Mouse (Mus musculus): Measurements from ENCODE around the gene Sema5b. TPM values are rescaled to one million over a fixed set of nuclear protein-coding genes. Genes with fewer than 3 reads are reported as not detected.

Gene Sema5b
- polyA plus RNA-seq, 1 experiment from 2014 or later = 0.21 TPM

DNA sequence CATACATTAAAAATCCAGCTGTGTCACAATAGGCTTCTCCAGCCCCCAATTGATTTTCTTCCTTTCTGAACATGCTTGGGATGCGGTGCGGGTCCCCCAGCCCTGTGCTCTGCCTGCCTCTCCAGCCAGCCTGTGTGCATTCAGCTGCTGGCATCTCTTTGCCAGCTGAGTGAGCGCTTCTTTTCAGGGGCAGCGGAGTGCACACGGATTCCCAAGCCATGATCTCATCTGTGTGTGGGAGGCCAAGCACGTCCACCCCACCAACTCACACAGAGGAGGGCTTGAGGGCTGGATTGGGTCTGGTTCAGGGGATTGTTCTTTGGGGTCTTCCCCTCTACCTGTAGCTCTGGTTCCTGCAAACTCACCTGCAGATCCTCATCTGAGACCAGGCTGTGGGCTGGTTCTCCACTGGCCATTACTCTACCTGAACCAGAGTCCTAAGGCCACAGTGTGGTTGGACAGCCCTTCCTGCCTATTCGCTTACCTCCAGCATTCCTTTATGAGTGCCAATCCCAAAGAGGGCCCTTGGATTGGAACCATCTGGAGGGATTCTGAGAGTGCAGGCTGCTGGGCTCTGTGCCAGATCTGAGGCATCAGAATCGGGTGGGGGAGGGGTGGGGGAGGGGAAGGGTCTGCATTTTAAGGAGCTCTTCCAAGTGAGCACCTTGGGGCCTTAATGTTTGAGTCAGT is 55.9 kb downstream of the Sema5b start:
- H3K4me3 ChIP-seq (replicated peaks) = no peak overlapping the region
- no peak for ATAC-seq (ENCODE audit: insufficient read depth)
- no peak overlapping the region for H3K27ac ChIP-seq (replicated peaks)
- H3K4me2 ChIP-seq = no peak overlapping the region
- H3K27me3 ChIP-seq = peaks cover 8% of the 10 kb centered on the region; the same call in 1 of the 2 replicates
- no peak overlapping the region for H3K9ac ChIP-seq
- no peaks in the 10 kb centered on the region for H3K36me3 ChIP-seq (replicated peaks)
- no peaks in the 10 kb centered on the region; the same call in 1 of the 2 replicates for H3K9me3 ChIP-seq (replicated peaks)
- no peaks in the 10 kb centered on the region for H3K4me1 ChIP-seq (replicated peaks)
- 48% methylated on average over 8 of the region's 8 CpGs for WGBS (ENCODE audit: insufficient replicate concordance)

DNA sequence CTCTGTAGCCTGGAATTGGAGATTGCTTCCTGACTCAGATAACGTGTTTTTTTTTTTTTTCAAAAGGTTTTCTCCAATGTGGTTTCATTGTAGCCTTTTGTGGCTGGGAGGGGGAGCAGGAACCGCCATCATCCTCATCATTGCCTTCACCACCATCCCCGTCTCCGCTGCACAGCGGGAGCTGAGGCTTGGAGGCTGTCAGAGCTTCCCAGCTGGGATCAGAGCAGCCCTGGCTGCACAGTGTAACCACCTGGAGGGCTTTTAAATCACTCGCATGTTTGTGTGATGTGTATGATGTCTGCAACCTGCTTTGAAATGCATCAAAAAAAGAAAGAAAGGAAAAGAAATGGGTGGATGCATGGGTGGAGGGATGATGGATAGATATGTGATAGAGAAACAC is 57.0 kb downstream of the Sema5b start:
- H3K27me3 ChIP-seq = peaks cover 6% of the 10 kb centered on the region; the same call in 1 of the 2 replicates
- H3K4me1 ChIP-seq (replicated peaks) = no peaks in the 10 kb centered on the region
- H3K4me2 ChIP-seq = no peak overlapping the region
- H3K9me3 ChIP-seq (replicated peaks) = no peaks in the 10 kb centered on the region; the same call in 1 of the 2 replicates
- no peaks in the 10 kb centered on the region for H3K36me3 ChIP-seq (replicated peaks)
- H3K27ac ChIP-seq (replicated peaks) = no peak overlapping the region
- H3K9ac ChIP-seq = no peak overlapping the region
- ATAC-seq (ENCODE audit: insufficient read depth) = no peak
- H3K4me3 ChIP-seq (replicated peaks) = no peak overlapping the region
- WGBS (ENCODE audit: insufficient replicate concordance) = 14% methylated on average over 6 of the region's 6 CpGs

- 48% methylated on average over 5 of the region's 5 CpGs for WGBS (ENCODE audit: insufficient replicate concordance)
- ATAC-seq (ENCODE audit: insufficient read depth) = no peak
- peaks cover 6% of the 10 kb centered on the region; the same call in 1 of the 2 replicates for H3K27me3 ChIP-seq
- no peaks in the 10 kb centered on the region for H3K9me3 ChIP-seq (replicated peaks)
- no peak overlapping the region for H3K4me2 ChIP-seq
- no peaks in the 10 kb centered on the region for H3K4me1 ChIP-seq (replicated peaks)
- no peaks in the 10 kb centered on the region for H3K36me3 ChIP-seq (replicated peaks)
- no peak overlapping the region for H3K27ac ChIP-seq (replicated peaks)
- no peak overlapping the region for H3K9ac ChIP-seq
- no peak overlapping the region for H3K4me3 ChIP-seq (replicated peaks)
These were observed 57.9 kb downstream of the Sema5b start for GRCm38 (mm10) chr16:35598802-35599201.

- Histone ChIP-seq H3K4me1 (replicated peaks) (no peaks in the 10 kb centered on the region), H3K9ac (no peak overlapping the region), H3K27ac (replicated peaks) (no peak overlapping the region), H3K4me3 (replicated peaks) (no peak overlapping the region), H3K27me3 (peaks cover 6% of the 10 kb centered on the region; the same call in 1 of the 2 replicates), H3K4me2 (no peak overlapping the region), H3K9me3 (replicated peaks) (no peaks in the 10 kb centered on the region), H3K36me3 (replicated peaks) (no peaks in the 10 kb centered on the region)
- ATAC-seq (ENCODE audit: insufficient read depth) = no peak
- WGBS (ENCODE audit: insufficient replicate concordance) = 54% methylated on average over 5 of the region's 5 CpGs
These were observed 59.3 kb downstream of the Sema5b start for GRCm38 (mm10) chr16:35600282-35600681.

DNA sequence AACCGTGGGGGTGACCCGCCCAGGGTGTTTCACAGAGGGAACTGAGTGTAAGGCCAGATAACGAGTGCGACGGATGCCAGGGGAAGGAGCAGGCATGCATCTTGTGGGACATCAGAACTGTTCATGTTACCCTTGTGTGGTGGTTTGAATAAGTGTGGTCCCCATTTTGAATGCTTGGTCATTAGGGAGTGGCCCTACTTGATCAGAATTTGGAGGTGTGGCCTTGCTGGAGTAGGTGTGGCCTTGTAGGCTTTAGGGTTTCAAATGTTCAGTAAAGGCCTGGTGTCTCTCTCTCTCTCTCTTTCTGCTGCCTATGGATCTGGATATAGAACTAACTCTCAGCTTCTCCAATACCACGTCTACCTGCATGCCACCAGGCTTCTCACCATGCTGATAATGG is 60.5 kb downstream of the Sema5b start:
- Histone ChIP-seq H3K4me1 (replicated peaks) (no peaks in the 10 kb centered on the region), H3K36me3 (replicated peaks) (no peaks in the 10 kb centered on the region), H3K9ac (no peak overlapping the region), H3K9me3 (replicated peaks) (no peaks in the 10 kb centered on the region), H3K27me3 (peaks cover 6% of the 10 kb centered on the region; the same call in 1 of the 2 replicates), H3K27ac (replicated peaks) (no peak overlapping the region), H3K4me2 (no peak overlapping the region), H3K4me3 (replicated peaks) (no peak overlapping the region)
- ATAC-seq (ENCODE audit: insufficient read depth) = no peak
- 71% methylated on average over 6 of the region's 6 CpGs for WGBS (ENCODE audit: insufficient replicate concordance)

- H3K4me3 ChIP-seq (replicated peaks) = no peak overlapping the region
- peaks cover 6% of the 10 kb centered on the region; the same call in 1 of the 2 replicates for H3K27me3 ChIP-seq
- H3K27ac ChIP-seq (replicated peaks) = no peak overlapping the region
- ATAC-seq (ENCODE audit: insufficient read depth) = no peak
- no peaks in the 10 kb centered on the region for H3K4me1 ChIP-seq (replicated peaks)
- H3K9ac ChIP-seq = no peak overlapping the region
- no peak overlapping the region for H3K4me2 ChIP-seq
- H3K36me3 ChIP-seq (replicated peaks) = no peaks in the 10 kb centered on the region
- no peaks in the 10 kb centered on the region for H3K9me3 ChIP-seq (replicated peaks)
- WGBS (ENCODE audit: insufficient replicate concordance) = 48% methylated on average over 9 of the region's 9 CpGs
These were observed 61.6 kb downstream of the Sema5b start for GRCm38 (mm10) chr16:35602529-35602928.

GRCm38 (mm10) chr16:35603729-35604522 is 63.0 kb downstream of the Sema5b start:
- H3K27me3 ChIP-seq = peaks cover under 1% of the 10 kb centered on the region; the same call in 1 of the 2 replicates
- no peak overlapping the region for H3K9ac ChIP-seq
- WGBS (ENCODE audit: insufficient replicate concordance) = 68% methylated on average over 20 of the region's 20 CpGs
- no peak overlapping the region for H3K4me3 ChIP-seq (replicated peaks)
- no peaks in the 10 kb centered on the region for H3K36me3 ChIP-seq (replicated peaks)
- H3K9me3 ChIP-seq (replicated peaks) = no peaks in the 10 kb centered on the region
- ATAC-seq (ENCODE audit: insufficient read depth) = no peak
- no peak overlapping the region for H3K27ac ChIP-seq (replicated peaks)
- no peaks in the 10 kb centered on the region for H3K4me1 ChIP-seq (replicated peaks)
- no peak overlapping the region for H3K4me2 ChIP-seq

DNA sequence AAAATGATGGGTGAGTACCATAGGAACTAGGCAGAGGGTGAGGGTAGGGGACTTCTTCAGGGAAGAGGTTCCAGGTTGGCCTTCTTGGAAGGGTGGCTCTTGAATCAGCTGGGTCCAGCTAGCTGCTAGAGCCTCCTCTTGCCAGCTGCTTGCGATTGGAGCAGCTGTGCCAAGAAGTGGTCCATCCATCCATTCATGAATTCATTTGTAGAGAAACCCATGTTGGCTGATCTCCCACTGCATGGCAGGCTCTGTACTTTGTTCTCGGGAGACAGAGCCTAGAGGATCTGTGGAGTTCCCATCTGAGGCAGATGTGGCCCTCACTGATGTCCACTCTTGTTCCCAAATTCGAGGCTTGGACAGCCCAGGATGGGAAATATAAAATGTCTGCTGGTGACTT is 66.3 kb downstream of the Sema5b start:
- no peak for ATAC-seq (ENCODE audit: insufficient read depth)
- Histone ChIP-seq H3K9me3 (replicated peaks) (no peaks in the 10 kb centered on the region), H3K4me3 (replicated peaks) (no peak overlapping the region), H3K9ac (no peak overlapping the region), H3K36me3 (replicated peaks) (no peaks in the 10 kb centered on the region), H3K27ac (replicated peaks) (no peak overlapping the region), H3K27me3 (no peaks in the 10 kb centered on the region), H3K4me2 (no peak overlapping the region), H3K4me1 (replicated peaks) (no peaks in the 10 kb centered on the region)
- WGBS (ENCODE audit: insufficient replicate concordance) = 50% methylated on average over 3 of the region's 3 CpGs

DNA sequence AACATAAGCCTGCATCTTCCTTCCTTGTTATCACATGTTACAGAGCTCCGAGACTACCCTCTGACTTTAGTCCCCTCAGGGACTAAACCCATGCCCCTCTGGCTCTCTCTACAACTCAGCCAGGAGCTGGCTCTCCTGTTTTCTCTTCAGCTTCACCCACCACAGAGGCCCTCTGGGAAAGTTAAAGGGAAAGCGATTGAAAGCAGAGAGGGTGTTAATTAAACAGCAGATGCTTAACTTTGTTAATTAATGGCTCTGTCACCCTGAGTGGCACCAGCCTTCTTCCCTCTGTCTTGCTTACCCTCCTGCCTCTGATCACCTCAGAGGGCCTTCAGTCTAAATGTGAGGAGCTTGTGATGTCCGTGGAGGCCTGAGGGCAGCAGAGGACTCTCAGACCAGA is 67.3 kb downstream of the Sema5b start:
- Histone ChIP-seq H3K4me2 (no peak overlapping the region), H3K36me3 (replicated peaks) (no peaks in the 10 kb centered on the region), H3K27me3 (no peaks in the 10 kb centered on the region), H3K4me1 (replicated peaks) (no peaks in the 10 kb centered on the region), H3K9ac (no peak overlapping the region), H3K4me3 (replicated peaks) (no peak overlapping the region), H3K27ac (replicated peaks) (no peak overlapping the region), H3K9me3 (replicated peaks) (no peaks in the 10 kb centered on the region)
- ATAC-seq (ENCODE audit: insufficient read depth) = no peak
- WGBS (ENCODE audit: insufficient replicate concordance) = 26% methylated on average over 3 of the region's 3 CpGs

- Histone ChIP-seq H3K27ac (replicated peaks) (no peak overlapping the region), H3K4me3 (replicated peaks) (no peak overlapping the region)
- ATAC-seq (ENCODE audit: insufficient read depth) = no peak
These were observed 68.6 kb downstream of the Sema5b start for GRCm38 (mm10) chr16:35609561-35609960.

More at GRCm38 (mm10) chr16:35609561-35609960, 68.6 kb downstream of the Sema5b start:
- WGBS (ENCODE audit: insufficient replicate concordance) = 42% methylated on average over 6 of the region's 6 CpGs
- no peaks in the 10 kb centered on the region for H3K27me3 ChIP-seq
- no peak overlapping the region for H3K9ac ChIP-seq
- no peak overlapping the region for H3K4me2 ChIP-seq
- no peaks in the 10 kb centered on the region for H3K36me3 ChIP-seq (replicated peaks)
- no peaks in the 10 kb centered on the region for H3K9me3 ChIP-seq (replicated peaks)
- H3K4me1 ChIP-seq (replicated peaks) = no peaks in the 10 kb centered on the region

All from liver, embryonic 15.5 days (tissue).